Mouse (Mus musculus): ENCODE results near the gene Cgnl1.

Cgnl1 gene

DNA sequence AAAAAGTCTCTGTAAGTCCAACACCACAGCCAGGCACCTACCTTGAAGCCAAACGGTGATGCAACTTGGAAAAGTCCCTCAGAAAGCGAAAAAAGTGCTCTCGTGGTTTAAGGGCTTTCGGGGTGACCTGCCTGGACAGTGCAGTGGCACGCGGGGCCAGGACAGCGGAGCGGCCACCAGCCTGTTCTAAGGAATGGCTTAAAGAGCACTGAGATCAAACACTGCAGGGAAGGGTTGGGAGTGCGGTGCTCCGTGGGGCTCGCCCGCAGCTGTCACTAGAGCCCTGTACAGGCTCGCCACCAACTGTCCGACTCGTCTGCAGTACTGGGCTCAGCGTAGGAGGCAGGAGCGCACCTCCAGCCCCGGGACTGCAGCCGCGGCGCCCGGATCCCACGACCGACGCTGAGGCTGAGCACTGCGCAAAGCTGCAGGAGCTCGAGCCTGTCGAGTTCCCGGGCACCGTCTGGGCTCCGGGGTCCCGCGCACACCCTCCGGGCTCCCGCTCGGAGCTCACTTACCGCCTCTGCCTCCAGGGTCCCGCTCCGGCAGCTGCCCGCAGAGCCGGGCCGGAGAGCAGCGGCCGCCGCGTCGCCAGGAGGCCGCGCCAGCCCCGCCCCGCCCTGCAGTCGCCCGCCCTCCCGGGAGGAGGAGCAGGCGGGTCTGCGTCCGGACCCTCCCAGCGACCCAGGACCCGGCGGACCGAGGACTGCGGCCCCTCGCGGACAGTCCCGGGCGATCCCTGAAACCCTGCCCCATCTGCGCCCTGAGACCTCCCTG, at the start of gene Cgnl1:
Gene Cgnl1, minus strand, starts transcription at position 612 of the 777 bp plus-strand sequence.
- DNase-seq (ENCODE audit: low read depth), result peak; percentile 3

DNA sequence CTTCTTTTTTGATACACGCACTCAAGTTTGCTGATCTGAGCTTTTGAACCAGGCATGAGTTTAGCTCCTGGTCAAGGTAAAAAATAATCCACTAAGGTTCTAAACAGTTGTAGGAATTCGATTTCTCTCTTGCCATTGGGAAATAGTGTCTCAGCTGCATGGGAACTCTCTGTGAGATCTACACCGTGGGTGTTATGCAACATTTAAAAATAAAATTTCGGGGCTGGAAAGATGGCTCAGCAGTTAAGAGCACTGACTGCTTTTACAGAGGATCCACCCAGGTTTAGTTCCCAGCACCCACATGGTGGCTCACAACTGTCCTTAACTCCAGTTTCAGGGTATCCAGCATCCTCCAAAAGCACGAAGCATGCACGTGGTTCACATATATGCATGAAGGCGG, 47.1 kb upstream of the Cgnl1 start:
- no peak for DNase-seq (ENCODE audit: low read depth)

DNA sequence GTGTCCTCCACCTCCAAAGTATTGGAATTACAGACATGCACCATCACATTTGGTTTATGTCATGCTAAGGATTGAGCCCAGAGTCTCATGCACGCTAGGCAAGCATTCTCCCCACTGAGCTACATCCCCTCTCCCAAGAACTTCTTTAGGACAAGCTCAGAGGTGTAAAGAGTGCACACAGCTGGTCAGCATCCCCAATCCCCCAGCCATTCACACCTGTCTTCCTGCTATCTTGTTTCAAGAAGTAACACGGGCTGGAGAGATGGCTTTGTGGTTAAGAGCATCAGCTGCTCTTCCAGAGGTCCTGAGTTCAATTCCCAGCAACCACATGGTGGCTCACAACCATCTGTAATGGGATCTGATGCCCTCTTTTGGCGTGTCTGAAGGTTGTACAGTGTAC, 44.7 kb upstream of the Cgnl1 start:
- DNase-seq (ENCODE audit: low read depth), result no peak

DNA sequence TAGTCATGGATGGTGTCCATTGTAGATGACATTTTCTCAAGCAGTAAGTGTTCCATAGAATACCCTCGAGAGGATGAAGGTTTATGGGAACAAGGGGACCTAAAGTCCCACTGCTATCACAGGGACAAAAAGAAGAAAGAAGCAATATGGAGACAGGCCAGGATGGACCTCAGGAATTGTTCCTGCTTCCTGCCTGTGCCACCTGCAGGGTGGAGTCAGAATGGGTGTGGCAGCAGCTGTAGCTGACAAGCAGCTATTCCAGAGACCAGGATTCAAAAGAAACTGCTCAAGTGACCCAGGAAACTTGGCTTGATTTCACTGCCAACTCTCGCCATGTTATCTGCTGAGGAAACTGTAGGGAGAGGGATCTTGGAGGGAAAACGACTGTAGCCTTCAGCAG, 42.2 kb upstream of the Cgnl1 start:
- no peak for DNase-seq (ENCODE audit: low read depth)

DNA sequence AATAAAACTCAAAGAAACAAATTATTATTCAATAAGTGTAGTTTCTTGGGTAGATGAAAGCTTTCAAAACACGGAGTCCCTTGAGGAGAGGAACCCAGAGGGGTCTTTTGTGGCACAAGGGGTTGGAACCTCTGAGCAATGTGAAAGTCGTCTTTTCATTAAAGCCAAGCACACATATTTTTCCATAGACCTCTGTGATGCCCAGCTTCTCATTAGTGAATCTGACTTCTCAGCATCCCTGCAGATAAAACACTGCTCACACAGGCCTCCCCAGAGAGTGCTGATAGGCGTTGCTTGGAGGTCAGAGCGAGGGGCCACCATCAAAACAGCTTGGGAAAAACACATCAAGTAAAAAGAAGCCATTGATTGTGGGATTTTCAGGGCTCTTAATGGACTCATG, 41.5 kb upstream of the Cgnl1 start:
- no peak for DNase-seq (ENCODE audit: low read depth)

DNA sequence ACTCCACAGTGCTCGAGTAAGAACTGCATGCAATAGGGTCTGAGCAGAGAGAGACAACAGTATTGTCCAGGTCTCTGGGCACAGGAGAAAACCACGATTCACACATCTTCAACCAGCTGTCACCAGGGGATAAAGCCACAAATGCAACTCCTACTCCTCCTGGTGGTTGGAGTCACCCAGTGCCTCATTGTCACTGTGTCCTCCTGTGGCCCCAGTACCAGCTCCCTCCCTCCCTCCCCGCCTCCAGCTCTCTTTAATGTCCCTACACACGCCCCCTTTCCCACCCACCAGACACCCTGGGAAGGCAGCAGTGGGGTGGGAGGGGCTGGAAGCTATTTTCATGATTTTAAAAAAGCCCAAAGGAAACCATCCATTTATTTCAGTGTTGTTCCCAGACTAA, 41.0 kb upstream of the Cgnl1 start:
- no peak for DNase-seq (ENCODE audit: low read depth)

DNA sequence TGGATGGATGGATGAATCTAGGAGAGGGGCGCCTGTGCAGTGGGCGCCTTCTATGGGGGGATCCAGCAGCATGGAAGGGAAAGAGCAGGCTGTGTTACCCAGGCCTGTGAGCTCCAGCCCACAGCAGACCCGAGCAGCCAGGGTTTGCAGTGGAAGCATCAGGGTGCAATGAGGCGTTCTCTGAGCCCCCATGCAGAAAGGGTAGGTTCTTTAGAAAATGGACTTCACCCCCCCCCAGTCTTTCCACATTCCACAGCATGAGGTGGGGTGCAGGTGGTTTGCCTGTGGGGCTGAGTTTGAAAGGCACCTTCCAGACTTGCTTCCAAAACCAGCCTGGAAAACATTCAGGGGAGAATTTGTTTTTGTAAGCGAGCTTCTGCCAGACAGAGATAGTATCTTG, 40.0 kb upstream of the Cgnl1 start:
- DNase-seq (ENCODE audit: low read depth), result no peak

DNA sequence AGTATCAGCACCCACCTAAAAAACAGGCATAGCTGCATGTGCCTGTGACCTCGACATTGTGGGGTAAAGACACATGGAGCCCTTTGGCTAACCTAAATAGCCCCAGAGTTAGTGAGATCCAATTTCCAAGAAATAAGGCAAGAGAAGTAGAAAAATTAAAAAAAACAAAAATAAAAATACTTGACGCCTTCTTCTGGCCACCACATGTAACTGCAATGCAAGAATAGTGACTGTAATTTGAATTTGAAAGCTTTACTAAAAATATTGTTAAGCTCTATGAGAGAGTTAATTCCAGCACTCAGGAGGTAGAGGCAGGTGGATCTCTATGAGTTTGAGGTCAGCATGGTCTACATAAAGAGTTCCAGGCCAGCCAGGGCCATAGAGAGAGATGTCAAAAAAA, 39.3 kb upstream of the Cgnl1 start:
- DNase-seq (ENCODE audit: low read depth), result no peak

DNA sequence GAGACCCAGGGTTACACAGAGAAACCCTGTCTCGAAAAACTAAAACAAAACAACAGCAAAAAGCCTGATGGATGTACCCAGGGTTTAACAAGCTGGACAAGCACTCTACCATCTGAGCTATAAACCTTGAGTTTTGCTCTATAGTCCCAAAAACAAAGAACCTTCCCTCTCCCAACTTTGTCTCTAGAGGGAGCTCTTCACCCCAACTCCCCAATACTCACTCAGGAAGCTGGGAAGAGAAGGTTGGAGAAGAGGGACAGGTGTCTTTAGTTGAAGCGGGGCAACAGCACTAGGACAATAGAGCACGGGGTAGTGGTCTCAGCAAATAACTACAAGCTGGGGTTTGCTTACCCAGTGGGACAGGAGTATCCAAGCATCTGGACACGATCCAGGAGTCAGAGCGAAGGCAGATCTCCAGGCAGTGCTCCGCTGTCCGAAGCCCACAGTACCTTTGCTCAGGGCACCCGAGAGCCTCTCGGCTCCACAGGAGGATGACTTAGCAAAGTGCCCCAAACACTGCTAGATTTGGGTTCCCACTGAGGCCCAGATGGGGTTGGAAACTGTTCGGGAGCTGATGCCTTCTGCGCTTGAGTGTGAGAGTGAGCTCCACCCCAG, 37.3 kb upstream of the Cgnl1 start:
- DNase-seq (ENCODE audit: low read depth), result no peak

DNA sequence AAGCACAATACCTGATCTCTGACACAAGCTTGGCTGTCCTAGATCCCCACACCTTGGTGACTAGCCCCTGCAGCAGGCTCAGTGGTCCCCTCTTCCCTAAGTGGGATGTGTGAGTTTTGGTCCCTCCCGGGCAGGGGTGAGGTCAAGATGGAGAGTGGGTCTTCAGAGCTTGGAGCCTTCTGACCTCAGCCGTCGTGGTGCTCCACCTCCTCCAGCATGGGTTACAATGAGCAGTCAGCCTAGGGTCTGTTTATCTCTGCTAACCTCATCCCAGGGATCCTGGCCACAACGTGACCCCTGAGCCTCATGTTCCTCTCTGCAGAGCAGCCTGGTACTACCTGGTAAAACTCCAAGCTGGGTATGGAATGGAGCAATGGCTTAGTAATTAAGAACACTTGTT, 36.4 kb upstream of the Cgnl1 start:
- no peak for DNase-seq (ENCODE audit: low read depth)

DNA sequence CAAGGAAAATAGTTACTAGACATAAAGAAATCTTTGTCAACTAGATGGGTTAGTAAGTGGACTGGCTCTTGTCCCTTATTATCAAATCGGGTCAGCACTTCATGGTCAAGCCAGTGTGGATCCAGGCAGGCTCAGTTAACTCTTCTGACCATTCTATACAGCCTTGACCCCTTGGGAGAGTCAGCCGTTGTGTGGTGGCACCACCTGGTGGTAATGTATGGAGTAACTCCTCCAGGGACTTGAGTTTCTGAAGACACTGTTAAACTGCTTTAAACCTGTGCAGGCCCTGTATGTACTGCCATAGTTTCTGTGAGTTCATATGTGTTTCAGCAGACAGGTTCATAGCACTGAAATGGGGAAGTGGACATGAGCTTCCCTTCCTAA, 35.0 kb upstream of the Cgnl1 start:
- DNase-seq (ENCODE audit: low read depth), result peak; percentile 42

DNA sequence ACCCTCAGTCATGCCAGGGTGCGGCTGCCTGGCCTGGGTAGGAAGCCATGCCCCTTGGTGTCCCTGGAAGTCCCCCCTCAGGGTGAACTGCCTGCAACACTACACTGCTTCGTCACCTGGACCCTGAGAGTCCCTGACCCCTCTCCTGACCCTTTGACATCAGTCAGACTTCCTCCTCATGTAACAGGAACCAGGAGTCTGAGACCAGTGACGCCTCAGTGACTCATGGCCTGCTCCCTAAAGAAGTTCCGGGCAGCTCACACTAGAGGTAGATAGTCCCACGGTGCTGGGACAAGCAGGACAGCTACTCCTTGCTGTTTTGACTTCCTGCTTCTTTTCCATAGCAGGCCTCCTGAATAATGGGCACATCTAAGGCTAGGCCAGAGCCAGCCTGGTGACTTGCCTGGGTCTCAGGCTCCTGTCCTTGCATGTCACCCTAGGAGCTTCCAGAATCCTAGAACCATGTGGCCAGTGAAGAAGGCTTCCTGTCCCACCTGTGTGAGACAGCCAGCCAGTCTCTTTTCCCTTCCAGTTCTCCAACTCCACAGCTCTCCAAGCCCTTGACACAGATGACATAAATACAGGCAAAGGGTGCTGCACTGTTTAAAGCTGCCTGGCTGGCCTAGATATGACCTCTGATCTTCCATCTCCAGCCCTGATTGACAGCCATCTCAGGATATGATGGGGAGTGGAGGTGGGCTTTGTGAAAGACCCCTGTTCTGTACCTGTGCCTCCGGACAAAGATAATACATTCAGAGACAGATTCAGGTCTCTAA, 34.4 kb upstream of the Cgnl1 start:
- no peak for DNase-seq (ENCODE audit: low read depth)

DNA sequence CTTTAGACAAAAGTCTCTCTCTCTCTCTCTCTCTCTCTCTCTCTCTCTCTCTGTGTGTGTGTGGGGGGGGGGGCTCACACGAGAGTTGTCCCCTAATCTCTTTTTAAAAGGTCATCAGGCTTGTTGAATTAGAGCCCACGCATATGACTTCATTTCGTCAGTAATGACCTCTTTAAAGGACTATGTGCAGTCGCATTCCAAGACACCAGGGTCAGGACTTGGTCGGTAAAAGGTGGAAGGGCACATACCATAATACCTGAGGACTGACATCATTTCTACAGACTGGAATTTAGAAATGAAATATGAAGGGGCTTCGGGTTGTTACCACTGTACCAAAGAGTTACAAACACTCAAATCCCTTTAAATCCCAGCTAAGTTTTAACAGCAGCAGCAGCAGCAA, 32.7 kb upstream of the Cgnl1 start:
- no peak for DNase-seq (ENCODE audit: low read depth)

DNA sequence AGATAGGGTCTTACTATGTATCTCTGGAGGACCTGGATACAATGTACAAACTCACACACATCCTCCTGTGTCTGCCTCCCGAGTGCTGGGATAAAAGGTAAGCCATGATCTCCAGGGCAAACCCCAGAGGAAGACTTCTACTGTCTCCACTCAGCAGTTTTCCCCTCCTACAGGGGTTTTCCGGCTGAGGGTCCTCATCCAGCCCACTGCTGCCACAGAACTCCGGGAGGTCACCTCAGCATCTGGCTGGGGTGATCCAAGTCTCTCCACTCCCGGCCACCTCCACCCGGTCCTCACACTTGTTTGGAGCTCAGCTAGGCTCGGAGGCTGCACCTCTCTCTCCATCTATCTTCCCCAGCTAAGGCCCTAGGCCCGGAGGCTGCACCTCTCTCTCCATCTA, 31.9 kb upstream of the Cgnl1 start:
- no peak for DNase-seq (ENCODE audit: low read depth)

DNA sequence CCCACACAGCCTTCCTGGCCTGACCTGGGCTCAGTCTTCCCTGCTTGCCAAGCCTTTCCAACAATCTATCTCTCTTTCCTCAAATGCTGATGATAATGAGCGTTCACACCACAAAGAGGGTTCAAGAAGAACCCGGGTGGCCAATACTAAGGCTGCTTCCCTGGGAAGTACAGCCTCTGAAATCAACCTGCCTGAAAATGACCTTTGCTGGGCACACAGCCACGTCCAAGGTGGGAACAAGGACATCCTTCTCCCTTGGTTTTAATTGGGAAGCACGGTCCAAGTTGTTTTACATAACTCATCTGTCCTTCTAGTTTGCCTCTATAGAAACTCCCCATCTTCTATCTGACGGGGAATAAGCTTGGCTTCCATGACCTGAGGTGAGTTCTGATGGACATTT, 28.2 kb upstream of the Cgnl1 start:
- no peak for DNase-seq (ENCODE audit: low read depth)

DNA sequence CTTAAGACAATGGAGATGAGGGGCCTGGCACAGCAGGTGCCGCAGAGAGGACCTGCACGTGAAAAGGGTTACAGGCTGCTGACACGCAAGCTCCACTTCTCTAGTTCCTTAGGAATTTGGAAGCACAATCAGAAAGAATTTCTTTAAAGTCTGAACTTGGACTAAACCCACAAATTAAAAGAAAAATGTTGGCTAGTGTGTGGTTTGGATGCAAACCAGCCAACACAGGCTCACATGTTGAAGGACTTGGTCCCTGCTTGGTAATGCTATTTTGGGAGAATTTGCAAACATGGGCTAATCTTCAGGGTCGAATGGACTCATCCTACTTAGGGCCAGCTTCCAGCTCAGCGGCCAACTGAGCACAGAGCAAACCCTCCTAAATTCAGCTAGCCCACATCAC, 26.8 kb upstream of the Cgnl1 start:
- DNase-seq (ENCODE audit: low read depth), result no peak

DNA sequence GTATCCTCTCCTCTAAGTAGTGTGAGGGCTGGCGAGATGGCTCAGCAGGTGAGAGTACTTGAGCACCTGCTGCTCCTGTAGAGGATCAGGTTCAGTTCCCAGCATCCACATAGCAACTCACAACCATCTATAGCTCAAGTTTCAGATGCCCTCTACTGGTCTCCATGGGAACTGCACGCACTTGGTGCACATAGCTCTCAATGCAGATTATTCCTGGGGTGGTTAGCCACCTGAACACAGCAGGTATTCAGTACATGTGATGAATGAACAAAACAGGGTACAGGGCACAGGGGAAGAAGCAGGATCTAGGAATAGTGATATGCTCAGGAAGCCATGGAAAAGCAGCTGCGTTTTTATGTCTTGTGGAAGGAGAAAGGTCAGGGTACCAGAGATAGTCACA, 6.0 kb upstream of the Cgnl1 start:
- peak; percentile 11 for DNase-seq (ENCODE audit: low read depth)

DNA sequence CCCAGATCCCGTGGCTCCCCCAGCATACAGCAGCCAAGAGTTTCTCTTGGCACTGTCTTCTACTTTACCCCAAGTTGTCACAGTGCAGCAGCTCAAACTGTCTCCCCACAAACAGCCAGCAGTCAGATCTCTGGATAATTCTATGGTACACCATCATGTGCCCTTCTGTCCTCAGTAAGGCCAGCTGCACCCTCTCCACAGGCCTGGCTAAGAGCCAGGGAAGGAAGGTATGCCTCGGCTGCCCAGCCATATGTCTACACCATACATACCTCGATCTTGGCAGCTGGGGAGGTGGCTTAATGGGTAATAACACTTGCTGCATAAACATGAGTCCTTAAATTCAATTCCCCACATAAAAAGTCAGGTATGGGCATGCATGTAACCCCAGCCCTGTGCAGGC, 4.9 kb upstream of the Cgnl1 start:
- DNase-seq (ENCODE audit: low read depth), result no peak

DNA sequence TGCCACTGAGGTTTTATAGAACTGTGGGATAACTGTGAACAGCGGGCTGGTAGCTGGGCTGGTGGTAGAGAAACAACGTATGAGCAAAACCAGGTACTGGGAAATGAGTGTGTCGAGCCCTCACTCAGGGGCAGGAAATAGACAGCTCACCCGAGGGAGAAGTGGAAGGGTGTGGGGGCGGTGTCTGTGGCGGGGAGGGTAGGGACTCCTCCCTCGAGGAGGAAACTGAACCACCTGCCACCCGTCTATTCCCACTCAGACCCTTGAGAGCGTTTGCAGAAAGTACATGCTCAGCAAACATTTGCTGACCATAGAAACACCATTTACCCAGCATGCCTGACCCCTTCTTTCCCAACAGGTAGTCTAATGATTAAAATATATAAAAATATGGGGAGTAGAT, 2.2 kb upstream of the Cgnl1 start:
- DNase-seq (ENCODE audit: low read depth), result peak; percentile 17

DNA sequence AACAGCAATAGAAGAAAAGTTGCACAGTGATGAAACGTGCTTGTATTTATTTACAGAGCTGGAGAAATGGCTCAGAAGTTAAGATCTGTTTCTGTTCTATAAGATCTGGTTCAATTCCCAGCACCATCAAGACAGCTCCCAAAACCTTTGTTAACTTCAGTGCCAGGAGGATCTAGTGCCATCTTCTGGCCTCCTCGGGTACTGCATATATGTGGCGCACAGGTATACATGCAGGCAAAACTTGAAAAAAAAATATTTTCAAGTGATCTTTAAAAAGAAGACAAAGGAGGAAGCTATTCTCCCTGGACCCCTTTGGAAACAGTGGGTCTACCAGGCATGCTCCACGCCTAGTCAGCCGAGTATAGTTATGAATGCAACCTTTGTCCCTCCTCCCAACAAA, 936 bp upstream of the Cgnl1 start:
- peak; percentile 67 for DNase-seq (ENCODE audit: low read depth)

DNA sequence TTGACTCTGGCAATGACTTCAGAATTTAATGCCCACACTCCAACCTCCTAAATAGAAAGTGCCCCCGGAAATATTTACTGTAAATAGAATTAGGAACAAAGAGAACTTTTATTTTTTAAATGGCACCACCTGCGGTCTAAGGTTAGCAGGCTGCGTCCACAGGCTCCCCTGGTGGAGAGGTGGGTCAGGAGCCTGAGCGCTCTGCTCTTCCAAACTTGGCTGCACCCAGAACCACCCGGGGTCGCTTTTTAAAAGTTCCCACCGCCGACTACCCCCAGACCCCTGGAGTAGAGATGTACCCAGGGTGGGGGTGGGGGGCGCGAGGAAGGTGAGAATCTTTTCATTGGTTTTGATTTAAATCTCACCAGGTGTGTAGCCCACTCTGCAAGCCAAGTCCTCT, 918 bp downstream of the Cgnl1 start:
- DNase-seq (ENCODE audit: low read depth), result no peak

DNA sequence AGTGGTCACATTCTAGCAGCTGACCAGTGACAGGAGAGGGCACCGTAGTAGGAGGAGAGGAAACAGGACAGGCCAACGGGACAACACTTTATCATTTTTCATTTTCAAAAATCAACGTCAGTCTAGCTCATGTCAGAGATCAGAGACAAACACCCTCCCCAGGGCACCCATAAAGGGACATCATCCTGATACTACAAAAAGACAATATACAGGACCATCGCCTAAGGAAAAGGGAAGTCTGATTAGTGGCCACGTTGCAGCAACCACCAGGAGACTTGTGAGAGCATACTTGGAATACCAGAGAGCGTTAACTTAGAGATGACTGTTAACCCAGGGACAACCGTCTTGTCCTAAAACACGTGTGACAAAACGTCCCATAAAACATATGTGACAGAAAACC, 1.7 kb downstream of the Cgnl1 start:
- DNase-seq (ENCODE audit: low read depth), result no peak

DNA sequence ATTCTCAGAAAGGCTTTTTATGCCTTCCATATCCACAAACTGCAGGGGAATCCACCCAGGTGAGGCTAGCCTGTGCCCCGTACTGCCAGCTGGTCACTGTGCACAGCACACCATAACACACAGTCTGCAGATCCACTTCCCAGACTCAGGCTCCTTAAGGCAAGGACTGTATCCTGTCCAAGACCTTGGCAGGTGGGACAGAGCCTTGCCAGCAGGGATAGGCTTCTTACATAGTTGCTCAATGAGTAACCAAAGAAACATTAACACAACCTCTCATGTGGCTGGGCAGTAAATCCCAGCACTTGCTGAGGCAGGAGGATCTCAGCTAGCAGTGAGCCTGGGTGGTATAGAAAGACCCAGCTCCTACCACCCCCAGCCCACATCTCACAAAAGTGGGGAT, 3.3 kb downstream of the Cgnl1 start:
- no peak for DNase-seq (ENCODE audit: low read depth)

Data from induced T-regulatory cell, adult 2 months (primary cell).